Mouse (Mus musculus) kidney, postnatal 25 days (tissue): Measurements from ENCODE around the gene Btbd19.

Source experiments
- DNase-seq, 2 experiments: peaks; one replicate each; pipeline ENCODE4 v3.0.0; 2021; ENCODE audit warnings: mixed read lengths in 2 of 2

The Btbd19 gene

DNA sequence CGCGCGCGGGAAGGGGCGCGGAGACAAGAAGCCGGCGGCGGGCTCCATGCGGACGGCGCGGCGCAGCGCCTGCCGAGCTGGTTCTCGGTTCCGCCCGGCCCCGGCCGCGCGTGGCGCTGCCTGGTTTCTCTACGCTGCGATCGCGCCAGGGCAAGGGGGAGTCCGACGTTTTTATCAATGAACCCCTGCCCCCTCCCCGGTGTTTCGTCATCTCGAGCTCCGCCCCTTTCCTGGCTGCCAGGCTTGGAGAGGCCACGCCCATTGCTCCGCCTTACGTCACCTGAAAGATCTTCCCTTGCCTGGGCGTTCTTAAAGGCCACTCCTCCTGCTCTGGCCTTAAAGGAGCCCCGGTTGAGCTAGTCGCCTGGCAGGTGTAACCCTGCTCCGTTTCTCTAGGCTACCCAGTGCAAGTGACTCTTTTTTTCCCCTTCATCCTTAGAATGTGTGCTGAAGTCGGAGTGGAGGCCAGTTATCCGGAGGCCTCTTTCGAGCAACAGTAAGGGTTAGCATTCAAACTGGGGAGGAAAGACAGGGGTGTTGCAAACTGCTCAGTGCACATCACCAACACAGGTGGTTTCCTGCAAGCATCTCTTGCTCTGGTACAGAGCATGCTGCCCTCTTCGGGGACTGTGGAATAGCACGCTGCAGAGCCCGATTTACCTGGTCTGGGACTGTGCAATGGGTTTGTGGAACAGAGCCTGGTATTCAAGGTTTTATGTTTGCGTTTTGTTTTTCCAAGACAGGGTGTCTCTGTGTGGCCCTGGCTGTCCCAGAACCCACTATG lies 8.5 kb upstream of the Btbd19 start, which contains the start of gene Plk3:
Plk3 (minus strand) TSS at position 147 of the 784 bp plus-strand sequence.
- DNase-seq: peak; percentile 98 to 99

DNA sequence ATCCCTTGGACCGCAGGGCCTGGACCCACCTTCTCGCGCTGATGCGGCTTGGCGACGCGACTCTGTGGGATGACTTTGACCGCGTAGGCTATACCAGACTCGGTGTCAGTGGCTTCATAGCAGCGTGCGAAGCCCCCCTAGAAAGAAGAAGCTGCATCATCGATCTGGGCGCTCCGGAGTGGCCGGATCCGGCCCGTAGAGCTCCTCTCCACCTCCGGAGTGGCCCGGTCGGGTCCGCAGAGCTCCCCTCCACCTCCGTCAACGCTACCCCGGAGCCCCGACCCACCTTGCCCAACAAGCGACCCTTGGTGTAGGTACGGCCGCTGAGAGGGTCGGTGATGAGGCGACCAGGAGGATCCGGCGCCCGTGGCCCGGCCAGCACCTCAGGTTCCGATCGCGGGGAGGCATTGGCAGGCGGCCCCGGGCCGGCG lies 7.9 kb upstream of the Btbd19 start:
- peak in 1 of 2 experiments; percentile 47 for DNase-seq

DNA sequence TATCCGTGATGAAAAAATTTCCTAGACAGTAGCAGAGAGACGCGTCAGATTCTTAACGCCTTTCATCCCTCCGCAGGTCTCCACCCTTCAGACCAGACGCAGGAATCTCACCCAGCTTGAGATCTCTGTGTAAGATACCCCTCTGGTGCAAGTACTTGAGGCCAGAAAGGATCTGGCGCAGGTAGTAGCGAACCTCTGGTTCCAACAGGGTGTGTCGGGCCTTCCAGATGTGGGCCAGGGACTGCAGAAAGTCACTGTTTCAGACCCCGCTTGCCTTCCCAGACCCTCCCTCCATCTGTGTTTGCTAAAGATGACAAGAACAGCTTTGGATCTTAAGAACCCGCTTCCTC lies 7.2 kb upstream of the Btbd19 start:
- no peak for DNase-seq

DNA sequence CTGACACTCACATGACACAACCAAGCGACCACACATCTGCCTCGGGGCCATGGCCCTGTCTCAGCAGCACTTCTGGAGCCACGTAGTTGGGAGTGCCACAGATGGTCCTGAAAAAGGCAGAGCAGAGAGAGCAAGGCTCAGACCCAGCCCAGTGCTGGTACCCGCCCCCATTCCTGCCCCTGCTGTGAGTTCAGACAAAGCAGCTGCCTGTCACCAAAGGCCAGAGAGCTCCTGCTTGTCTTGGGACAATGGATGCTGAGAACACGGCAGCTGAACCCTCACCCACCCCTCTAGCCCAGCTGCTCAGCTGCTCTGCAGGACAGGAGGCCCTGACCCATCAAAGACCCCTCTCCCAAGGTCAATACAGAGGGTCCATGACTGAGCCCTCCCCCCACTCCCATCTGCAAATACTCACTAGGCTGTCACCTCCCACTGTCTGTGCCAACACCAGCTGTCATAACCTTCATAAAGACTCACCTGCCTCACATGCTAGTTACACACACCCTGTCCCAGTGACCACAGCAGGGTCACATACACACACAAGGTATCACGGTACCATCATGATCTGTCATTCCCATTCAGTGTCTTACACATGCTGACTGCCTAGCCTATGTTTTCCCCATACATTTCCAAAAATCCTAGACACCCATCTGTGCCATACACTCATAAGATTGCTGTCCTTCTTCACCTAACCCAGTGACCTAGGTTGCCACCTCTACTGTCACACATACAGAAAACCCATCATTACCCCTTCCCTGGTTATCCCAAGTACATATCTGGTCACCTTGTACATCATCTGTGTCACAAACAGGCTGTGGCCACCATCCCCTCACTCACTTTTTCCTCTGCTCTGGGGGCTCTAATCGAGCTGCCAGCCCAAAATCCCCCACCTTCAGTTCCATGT lies 6.6 kb upstream of the Btbd19 start:
- no peak for DNase-seq

DNA sequence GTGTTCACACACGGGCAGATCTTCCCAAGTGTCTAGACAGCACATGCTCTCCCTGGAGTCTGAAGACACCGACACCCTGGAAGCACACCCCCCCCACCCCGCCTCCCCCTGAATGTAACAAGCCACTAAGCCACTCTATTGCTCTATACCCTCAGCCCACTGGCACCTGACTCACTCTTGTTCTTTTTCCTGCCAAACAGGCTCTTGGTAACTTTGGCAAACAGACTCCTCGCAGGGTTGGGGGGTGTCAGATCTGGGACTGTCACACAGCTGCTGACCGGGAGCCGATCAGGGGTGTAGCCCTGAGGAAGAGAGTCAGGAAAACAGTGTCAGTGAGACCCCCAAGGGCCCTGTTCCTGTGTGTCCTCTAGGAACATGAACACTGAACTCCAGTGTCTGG lies 5.7 kb upstream of the Btbd19 start:
- no peak for DNase-seq

DNA sequence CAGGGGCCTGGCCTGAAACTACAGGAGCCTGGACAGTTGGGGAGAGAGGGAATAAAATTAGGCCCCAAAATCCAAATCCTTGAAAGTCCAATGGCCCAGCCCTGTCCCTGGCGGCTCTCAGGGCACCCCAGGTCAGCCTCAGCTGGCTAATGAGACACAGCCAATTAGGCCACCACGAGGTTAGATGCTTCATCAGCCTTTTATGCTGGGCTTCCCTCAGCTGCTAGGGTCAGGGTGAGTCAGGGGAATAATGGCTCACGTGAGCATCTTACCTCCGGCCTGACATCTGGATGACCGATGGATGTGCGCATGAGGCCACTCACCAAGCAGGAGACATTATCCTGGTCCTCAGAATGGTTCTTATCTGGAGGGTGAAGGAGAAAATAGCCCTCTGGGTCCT lies 5.3 kb upstream of the Btbd19 start:
- DNase-seq: peak in 1 of 2 experiments; percentile 70

DNA sequence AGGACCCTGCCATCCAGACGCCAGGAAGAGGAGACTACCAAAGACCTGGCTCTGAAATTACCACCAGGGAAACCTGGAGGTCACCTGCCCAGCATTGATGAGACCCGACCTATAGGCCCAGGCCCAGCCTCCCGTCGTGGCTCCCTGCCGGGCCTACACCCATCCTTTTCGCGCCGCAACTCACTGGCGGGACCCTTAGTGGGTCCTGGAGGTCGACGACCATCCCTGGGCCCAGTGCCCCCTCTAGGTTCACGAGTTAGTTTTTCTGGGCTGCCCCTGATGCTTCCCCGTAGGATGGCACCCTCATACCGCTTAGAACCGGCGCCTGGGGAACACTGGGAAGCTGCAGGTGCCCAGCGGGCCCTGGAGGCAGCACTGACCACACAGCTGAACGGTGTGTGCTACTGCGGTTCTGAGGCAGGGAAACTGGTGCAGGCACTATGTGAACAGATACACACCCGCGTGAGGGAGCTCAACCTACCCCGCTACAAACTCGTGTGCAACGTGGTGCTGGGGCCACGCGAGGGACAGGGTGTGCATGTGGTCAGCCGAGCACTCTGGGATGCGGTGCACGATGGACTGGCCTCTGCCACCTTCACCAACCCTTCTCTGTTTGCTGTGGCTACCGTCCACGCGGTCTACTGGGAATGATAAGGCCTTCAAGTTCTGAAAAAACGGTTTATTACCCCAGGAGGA lies 2.6 kb upstream of the Btbd19 start:
- DNase-seq: no peak

DNA sequence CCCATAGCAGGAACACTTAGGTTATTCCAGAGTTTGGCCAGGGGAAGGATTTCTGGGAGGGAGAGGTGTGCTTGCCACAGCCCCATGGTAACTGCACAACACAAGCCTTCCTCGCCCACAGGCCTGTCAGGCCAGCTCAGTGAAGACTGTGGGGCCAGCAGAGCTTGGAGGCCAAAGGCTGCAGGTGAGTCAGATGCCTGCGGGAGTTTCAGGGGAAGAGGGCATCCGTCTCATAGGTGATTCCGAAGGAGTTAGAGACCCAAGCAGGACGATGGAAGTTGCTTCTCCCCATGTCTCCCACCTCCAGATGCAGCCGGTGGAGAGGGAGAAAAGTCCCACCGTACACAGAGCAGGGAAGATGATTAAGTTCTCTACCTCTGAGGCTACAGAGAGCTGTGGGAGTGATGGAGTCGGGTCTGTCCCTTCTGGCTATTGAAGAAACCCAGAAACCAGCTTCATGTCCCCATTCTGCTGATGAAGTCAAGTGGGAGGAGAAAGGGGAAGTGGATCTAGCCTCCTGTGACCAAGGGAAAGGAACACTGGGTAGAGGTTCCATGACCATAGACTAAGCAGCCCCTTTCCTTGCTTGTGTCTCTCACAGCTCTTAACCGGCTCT lies 1.3 kb upstream of the Btbd19 start, which contains the start of gene Tctex1d4:
Tctex1d4 (plus strand) TSS at position 120 of the 616 bp plus-strand sequence.
- DNase-seq: no peak

DNA sequence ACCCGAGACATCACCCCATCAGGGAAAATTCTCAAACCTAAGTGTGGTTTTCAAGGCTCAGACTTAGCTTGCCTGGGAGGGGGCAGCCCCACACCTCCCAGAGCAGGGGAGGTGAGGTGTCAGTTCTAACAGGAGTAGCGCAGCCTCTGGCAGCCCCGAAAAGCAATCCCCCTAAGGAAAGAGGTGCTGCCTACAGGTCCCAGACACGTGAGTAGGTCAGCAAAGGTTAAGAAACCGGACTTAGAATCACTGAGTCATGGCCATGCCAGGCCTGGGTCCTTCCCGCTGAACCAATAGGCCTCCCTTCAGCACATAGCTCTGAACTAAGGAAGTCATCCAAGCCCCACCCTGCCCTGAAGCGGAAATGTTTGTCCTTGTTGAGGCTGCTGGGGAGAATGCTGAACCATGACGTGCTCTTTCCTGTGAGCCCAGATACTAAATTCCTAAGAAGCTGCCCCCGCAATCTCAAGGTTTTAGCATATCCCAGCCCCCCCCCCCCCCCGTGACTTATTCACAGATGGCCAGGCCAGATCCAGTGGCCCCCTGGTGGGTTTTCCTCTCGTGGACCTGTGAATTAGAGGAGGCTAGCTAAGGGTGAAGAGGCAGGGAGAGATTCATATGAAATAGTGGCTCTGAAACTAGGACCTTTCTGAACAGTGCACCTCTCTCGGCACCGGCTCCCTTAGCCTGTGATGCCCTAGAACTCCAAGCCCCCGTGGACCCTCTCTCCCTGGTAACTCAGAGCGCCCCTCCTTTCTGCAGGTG lies 567 bp upstream of the Btbd19 start:
- DNase-seq: peak; percentile 84 to 93

DNA sequence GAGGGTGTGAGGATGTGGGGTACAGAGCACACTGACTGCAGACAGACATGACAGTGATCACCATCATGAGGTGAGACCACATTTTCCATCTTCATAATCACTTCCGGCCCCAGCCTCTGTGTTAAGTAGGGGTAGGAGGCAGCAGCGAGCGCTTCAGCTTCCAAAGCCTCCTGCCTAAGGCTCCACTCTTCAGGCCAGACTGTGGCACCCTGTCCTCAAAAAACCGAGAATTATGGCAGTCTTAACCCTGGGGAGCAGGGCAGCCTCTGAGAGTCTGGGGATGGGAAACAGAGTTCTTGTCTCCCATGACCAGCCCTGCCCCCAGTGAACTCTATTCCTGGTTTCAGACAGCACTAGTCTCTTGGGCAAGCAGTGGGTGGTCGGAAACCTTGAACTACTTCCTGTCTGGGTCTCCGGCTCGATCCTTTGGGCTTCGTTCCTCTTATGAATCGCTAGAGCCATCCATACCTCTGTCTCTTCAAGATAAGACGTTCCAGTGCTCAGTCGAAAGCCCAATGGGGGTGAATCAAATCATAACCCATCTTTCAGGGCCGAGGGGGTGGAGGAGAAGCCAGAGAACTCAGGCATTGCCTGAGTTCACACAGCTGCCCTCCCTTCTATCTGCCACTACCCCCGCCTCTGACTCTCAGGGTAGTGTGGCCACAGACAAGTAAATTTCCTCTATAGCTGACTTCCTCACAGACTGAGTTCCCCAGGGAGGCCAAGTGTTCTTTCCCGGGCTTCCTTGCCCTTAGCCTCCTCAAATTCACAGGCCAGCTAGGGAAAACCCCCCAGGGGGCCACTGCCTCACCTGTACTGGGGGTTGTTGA lies 792 bp downstream of the Btbd19 start:
- peak; percentile 41 to 69 for DNase-seq

DNA sequence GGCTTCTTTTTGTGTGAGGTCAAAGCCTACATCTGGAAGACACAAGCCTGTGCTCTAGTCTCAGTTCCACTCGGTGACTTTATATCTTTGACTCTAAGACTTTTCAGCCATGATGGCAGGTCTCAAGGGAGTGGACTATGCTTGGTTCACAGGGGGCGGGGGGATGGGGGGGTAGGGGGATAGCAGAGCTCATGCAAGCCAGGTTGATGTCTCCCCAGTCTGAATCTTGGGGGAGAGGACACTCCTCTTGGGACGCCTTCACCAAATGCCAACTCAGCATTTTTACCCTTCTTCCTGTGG lies 1.4 kb downstream of the Btbd19 start:
- no peak for DNase-seq

DNA sequence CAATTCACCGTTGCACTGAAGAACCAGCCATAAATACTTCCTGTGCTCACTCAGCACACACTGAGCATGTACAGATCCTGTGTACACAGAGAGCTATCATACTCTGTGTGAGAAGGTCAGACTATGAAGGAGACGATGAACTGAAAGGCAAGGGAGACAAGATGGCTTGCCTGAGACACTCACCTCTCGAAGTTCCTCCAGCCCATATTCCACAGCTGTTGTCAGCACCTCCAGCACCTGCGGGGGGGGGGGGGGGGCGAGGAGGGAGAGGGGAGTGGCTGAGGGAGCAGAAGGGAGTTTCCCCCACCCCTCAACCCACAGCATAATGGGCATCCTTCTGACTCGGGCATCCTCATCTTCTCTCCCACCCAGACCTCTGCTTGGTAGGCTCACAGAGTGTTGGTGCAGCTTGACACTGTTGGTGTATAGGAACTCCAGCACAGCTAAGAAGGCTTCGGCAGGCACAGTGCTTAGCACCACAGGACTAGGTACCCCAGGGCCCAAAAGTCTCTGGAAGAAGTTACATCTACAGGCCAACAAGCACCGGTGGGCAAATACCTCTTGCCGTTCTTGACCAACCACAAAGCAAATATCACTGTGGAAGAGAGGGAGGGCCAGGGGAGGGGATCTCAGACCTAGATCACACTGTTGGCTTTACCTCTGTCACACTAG lies 1.8 kb downstream of the Btbd19 start:
- no peak for DNase-seq

DNA sequence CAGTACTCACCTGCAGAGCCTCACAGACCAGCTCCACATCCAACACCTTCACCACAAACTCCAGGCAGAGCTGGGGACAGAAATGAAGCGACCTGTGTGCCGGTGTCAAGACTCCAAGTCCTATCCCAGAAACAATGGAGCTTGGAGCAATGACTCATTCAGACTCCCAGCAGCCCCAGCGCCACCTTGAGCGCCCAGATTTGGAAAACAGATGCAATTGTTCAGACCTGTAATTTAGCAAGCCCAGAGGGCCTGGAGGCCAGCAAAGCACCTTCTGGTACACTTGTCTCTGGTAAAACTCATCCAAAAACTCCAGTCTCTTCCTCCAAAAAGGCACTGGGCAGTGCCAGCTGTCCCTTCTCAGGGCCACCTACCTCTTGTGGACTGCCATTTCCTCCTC lies 3.3 kb downstream of the Btbd19 start:
- DNase-seq: no peak

DNA sequence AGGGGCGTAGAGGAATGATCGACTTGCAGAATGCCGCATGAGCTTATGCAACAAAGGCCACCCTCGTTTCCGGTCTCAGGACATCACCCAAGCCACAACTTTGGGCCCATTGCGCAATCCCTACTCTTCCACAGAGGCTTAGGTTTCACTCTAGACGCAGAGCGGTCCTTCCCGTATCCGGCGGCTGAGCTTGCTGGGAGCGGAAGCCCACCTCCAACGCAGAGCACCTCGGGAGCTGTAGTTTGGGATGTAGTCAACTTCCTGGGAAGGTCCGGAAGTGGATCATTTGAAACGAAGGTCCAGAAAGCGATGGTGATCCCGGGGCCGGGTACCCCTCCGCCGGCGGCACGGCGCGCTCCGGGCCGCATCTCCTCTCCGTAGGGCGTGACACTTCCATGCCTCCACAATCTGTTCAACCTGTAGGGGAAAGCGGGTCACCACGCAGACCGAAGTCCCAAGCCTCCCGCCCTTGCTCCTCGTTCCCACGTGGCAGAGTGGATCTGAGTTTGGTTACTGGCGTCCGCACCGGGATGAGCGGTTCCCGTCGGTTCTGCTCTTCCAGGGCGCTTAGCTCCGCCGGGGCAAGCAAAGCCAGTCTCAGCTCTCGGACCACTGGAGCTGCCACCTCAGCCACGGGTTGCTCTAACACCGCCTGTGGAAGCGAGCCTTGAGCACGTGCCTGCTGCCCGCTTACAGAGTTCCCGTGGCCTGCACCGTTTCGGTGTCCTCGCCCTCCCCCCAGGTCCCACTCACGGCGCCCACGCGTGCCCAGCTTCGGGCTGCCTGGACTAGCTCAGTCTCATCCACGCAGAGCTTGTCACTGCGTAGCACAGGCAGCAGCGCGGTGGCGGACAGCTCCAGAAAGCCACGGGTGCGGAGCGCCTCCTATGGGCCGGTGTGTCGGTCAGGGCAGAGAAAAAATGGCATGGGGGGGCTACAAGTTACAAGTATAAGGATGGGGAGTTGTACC lies 4.8 kb downstream of the Btbd19 start:
- peak; percentile 97 to 99 for DNase-seq

DNA sequence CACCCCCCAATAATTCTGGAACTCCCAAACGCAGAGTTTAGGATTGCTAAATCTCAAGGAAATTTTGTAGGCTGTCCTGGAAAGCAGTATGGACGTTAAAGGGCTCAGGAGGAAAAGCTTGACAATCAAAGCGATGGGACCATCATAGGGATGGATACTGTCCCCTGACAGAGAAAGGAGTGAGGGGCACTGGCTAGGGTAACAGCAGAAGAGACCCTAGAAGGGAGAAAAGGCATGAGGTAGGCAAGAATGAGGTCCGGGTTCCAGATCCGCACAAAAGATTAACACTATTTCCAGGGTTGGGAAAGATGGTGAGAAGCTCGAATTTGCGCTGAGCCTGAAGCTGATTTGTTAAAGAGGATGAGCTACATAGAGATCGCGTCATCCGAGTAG lies 5.5 kb downstream of the Btbd19 start:
- DNase-seq: no peak

DNA sequence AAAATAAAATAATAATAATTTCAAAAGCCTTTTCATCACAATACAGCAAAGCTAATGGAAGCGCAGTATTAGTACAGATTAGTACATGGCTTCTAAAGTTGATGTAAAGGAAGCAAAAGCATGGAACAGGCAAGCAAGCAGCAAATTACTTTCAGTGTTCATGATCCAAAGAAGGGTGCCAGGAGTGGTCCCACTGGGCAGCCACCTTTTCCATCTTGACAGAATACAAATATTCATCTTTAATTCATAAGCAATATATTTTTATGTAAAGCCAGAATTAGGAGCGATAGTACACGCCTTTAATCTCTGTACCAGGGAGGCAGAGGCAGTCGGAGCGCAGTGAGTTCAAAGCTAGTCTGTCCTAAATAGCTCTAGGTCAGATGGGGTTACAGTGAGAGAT lies 5.9 kb downstream of the Btbd19 start:
- no peak for DNase-seq

DNA sequence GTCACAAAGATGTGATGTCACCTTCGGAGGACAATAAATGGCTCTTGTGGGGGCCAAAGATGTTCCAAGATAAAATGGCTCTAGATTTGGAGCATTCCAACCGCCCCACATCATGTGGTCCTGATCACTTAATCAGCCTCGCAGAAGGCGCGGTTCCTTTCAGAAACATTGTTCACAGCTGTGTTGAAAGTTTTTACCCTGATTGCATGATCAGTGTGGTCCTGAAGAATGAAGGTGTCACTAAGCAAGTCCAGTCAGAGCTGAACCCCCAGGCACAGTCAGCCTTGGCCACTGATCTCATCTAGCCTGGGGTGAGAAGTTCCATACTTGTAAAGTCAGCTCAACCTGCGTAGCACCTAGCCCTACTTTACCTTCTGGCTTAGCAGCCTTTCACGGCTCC lies 7.6 kb downstream of the Btbd19 start:
- no peak for DNase-seq

DNA sequence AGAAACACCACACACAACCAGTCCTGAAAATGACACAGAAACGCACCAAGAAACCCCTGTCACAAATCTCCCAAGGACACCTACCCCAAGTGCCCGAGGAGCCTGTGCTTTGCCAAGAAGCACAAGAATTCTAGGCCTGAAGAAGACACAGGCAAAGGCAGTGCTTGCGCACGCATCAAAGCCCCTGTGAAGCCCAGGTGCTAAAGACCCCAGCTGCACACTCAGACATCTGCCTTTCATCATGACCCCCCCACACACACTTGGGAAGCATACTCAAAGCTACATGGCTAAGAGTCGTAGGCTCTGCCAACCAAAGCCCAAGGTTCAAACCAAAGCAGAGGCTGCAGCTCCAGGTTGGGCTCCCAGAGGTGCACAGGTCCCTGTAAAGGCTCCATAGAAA lies 9.9 kb downstream of the Btbd19 start:
- DNase-seq: no peak

DNA sequence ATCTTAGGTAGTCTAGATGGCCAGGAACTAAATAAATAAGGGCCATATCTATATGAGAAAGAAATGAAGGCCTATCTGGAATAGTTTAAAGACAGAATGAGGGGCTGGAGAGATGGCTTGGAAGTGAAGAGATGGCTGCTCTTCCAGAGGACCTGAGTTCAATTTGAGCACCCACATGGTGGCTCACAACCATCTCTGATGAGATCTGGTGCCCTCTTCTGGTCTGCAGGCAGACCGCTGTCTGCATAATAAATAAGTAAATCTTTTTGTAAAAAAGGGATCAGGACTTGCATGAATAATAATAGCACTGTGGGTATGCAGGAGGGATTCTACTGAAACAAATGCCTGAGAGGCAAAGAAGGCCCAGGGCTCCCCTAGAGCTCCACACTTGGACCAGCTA lies 12.3 kb downstream of the Btbd19 start:
- DNase-seq: no peak
